Mouse (Mus musculus) layer of hippocampus, adult 8-10 months (tissue): ENCODE results near the gene Car7. TPM values are rescaled to one million over a fixed set of nuclear protein-coding genes. Genes with fewer than 3 reads are reported as not detected.
"Not testable (repeated sequence)": the region's sequence is repeated elsewhere in the genome, so short reads cannot be mapped to it uniquely, and the experiment has no call there.

Experiments
- DNase-seq, 2 experiments: peaks; one replicate each; pipeline ENCODE4 v3.0.0; 2022; ENCODE audit warnings: low spot score in 2 of 2
- total RNA-seq, 4 experiments: library from RNA; stranded (reverse); gene quantifications; 2 replicates each; pipeline ENCODE4 v1.2.4; 2022

The Car7 gene
- total RNA-seq, 4 experiments from 2014 or later: 17.9 to 28.0 (median 21.8) TPM

DNA sequence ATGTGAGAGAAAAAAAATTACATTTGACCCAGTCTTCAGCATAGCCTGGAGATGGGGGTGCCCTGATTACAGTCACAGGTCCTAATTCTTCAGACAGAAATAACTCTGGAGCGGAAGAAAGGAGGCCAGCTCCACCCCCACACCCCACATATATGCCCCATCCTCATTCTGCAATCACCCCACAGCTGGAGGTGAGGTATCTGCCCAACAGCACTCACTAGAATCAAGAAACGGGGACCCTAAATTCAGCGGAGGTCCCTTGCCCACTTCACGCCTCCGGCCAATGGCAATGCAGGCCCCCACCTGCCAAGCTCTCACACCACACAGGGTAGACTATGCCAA lies 30.9 kb downstream of the Car7 start:
- DNase-seq: no peak

- no peak for DNase-seq
Observed at GRCm38 (mm10) chr8:104569559-104569958, 35.1 kb downstream of the Car7 start.

GRCm38 (mm10) chr8:104570436-104571343 lies 36.2 kb downstream of the Car7 start:
- DNase-seq: peak; percentile 49 to 86

DNA sequence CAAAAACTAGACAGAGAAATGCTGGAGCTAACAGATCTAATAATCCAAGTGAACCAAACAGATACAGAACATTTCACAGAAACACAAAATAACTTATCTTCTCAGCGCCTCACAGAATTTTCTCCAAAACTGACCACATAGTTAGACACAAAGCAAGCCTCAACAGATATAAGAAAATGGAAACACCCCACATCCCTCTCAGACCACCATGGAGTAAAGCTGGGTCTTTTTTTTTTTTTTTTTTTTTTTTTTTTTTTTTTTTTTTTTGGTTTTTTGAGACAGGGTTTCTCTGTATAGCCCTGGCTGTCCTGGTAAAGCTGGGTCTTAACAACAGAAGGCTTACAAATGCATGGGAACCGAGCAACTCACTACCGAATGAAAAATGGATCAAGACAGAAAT lies 42.3 kb downstream of the Car7 start:
- no peak for DNase-seq

- not testable (repeated sequence) for DNase-seq
Observed at GRCm38 (mm10) chr8:104577606-104578005, 43.1 kb downstream of the Car7 start.

DNA sequence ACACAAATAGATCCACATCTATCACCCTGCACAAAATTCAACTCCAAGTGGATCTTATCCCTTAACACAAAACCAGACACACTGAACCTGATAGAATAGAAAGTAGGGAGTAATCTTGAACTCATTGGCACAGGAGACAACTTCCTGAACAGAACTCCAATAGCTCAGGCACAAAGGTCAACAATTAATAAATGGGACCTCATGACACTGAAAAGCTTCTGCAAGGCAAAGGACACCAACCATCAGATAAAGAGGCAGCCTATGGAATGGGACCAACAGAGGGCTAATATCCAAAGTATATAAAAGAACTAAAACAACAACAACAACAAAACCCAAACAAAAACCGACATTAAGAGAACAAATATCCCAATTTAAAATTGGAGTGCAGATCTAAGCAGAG lies 50.0 kb downstream of the Car7 start:
- no peak for DNase-seq

GRCm38 (mm10) chr8:104590284-104590683 lies 55.8 kb downstream of the Car7 start:
- no peak for DNase-seq

DNA sequence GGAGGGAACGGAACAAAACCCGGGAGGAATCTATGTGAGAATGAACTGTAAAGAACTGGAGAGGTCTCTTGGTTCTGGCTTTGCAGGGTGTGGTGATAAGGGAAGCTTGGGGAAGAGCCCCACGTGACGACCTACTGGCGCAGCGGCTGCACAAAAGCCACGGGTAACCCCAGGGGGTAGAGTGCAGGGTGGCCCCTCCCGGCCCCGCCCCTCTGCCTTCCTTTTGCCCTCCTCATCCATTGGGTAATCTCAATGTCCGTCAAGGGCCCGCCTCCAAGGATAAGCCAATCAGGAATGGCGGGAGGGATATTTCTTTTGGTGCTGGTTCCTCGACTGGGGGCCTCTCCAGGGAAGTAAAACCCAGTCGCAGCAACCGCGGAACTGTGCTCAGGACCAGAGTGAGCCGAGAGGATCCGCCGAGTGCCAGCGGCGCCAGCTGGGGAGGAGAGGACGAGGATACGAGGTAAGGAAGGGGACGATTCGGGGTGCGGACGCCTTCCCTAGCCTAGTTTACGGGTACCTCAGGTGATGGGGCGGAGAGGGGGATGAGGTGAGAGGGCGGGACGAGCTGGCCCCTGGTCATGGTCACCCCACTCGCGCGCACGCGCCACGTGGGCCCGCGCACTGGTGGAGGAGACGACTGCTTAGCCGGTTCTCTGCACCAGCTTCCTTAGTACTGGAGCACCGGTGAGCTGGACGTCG lies 56.8 kb downstream of the Car7 start, which contains the start of gene Pdp2:
Gene Pdp2, plus strand, starts transcription at position 319 of the 702 bp plus-strand sequence.
- peak; percentile 90 to 93 for DNase-seq

- DNase-seq: no peak
Observed at GRCm38 (mm10) chr8:104591856-104592255, 57.4 kb downstream of the Car7 start.

GRCm38 (mm10) chr8:104592566-104592965 lies 58.1 kb downstream of the Car7 start:
- DNase-seq: no peak

DNA sequence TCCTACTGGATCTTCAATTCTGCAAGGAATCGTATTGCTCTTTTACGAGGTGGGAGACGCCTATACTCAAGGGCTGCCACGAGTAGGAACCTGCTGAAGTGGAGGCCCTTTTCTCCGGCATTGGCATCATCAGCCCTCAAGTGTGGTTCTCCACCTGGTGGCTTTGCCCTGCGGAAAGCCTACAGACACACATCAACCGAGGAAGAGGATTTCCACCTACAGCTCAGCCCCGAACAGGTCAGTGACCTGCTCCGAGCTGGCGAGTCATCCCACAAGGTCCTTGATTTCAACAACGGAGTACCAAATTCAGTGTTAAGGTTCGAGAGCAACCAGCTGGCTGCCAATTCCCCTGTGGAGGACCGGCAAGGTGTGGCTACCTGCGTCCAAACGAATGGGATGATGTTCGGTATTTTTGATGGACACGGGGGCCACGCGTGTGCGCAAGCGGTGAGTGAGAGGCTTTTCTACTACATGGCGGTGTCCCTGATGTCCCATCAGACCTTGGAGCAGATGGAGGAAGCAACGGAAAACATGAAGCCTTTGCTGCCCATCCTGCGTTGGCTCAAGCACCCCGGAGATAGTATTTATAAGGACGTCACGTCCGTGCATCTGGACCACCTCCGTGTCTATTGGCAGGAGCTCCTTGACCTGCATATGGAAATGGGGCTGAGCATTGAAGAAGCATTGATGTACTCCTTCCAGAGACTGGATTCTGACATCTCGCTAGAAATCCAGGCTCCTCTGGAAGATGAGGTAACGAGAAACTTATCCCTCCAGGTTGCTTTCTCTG lies 59.2 kb downstream of the Car7 start:
- DNase-seq: no peak

GRCm38 (mm10) chr8:104594611-104595362 lies 60.3 kb downstream of the Car7 start:
- DNase-seq: no peak

DNA sequence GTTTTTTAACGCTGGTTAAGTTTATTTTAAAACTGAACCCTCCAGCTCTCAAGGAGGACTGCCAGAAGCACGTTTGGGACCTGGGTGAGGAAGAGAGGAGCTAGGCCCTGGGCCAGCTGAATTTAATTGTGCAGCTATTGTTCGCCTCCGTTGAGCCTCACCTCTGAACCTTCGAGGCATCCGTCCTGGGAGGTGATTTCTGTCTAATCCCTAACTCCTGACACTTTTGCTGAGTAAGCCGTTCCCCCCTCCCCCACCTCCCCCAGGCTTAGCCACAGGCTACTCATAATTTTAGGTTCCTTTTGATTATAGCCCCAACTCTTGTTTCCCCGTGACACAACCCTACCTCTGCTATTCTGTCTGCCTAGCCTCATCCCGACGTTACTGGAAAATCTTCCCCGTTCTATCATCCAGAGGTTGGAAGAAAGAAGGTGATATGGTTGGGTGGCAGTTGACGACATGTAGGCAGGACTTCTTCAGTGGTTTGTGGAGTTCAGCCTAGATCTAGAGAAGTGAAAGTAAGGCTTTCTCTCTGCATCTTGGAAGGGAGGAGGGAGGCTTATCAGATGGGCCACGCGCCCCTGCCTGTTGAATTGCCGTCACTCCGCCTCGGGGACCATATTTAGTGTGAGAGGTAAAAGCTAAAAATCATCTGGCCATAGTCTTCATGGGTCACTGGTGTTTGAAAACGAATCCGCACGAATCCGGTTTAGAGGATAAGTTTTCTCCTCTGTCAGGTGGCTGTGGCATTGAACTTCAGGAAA lies 61.5 kb downstream of the Car7 start:
- no peak for DNase-seq

DNA sequence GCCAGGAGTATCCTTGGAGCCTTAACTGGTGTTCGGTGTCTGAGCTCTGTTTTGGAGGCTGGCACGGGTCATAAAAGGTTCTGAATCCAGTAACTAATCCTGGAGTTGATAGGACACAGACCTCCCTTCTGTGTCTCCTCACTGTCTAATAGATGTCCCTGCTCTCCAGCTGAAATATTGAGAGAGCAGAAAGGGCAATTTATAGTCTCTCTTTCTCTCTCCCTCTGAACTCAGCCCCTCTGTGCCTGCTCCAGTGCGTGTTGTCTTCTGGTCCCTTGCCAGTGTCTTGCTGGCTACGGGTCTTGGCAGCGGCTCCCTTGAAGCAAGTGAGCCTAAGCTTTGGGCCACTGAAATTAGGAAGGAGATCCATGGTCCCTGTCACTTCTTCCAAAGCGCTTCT lies 63.2 kb downstream of the Car7 start:
- no peak for DNase-seq

DNA sequence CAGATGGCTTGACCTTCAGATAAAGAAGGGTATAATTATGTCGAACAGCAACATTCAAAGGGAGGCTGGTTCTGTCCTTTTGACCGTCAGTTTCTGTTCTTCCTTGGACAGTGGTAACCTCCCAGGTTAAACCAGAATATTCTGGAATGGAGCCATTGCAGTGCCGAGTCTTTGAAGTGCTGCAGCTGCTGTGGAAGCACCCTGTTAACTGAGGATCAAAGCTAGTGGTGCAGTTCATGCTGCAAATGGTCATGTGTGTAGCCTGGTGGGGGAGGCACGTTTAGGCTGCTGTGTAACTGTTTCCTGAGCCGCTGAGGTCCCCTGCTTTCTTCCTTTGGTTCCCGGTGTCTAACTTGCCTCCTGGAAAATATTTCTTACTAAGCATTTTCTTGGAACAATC lies 64.0 kb downstream of the Car7 start:
- no peak for DNase-seq

Other genes starting within 250 kb of the Car7 start
- not detected for gene Cmtm2a, start 241.5 kb upstream of the Car7 start, total RNA-seq
- gene Gm45711, start 224.6 kb upstream of the Car7 start, total RNA-seq: not detected
- gene Cmtm1, start 224.5 kb upstream of the Car7 start, total RNA-seq: not detected
- gene Gm11020, start 213.1 kb upstream of the Car7 start, total RNA-seq: not detected
- gene Cmtm2b, start 212.5 kb upstream of the Car7 start, total RNA-seq: not detected
- gene Cmtm3, start 195.3 kb upstream of the Car7 start, total RNA-seq: 10 to 100 TPM in 3 of 4 experiments, 1 to 10 TPM in 1; 7.7 to 23.1 (median 16.0) TPM
- 10 to 100 TPM; 59.8 to 75.9 (median 66.7) TPM for gene Cmtm4, start 138.9 kb upstream of the Car7 start, total RNA-seq
- gene Dync1li2, start 91.6 kb upstream of the Car7 start, total RNA-seq: 100 to 1,000 TPM; 230 to 304 (median 242) TPM
- under 1 TPM; 0.65 to 0.80 (median 0.74) TPM for gene Terb1, start 24.8 kb upstream of the Car7 start, total RNA-seq
- 10 to 100 TPM; 48.5 to 59.0 (median 51.3) TPM for gene Nae1, start 52 bp upstream of the Car7 start, total RNA-seq
- 10 to 100 TPM in 1 of 4 experiments, 1 to 10 TPM in 3; 8.0 to 10.2 (median 9.0) TPM for gene Pdp2, start 56.8 kb downstream of the Car7 start, total RNA-seq
- not detected for gene Cdh16, start 89.7 kb downstream of the Car7 start, total RNA-seq
- gene Rrad, start 96.6 kb downstream of the Car7 start, total RNA-seq: 1 to 10 TPM; 1.5 to 3.2 (median 1.9) TPM
- 10 to 100 TPM; 25.0 to 32.7 (median 30.3) TPM for gene Ciao2b, start 107.3 kb downstream of the Car7 start, total RNA-seq
- not detected for gene Ces2a, start 199.3 kb downstream of the Car7 start, total RNA-seq